Mouse (Mus musculus): ENCODE measurements around the gene Taf1b.

Gene Taf1b

DNA sequence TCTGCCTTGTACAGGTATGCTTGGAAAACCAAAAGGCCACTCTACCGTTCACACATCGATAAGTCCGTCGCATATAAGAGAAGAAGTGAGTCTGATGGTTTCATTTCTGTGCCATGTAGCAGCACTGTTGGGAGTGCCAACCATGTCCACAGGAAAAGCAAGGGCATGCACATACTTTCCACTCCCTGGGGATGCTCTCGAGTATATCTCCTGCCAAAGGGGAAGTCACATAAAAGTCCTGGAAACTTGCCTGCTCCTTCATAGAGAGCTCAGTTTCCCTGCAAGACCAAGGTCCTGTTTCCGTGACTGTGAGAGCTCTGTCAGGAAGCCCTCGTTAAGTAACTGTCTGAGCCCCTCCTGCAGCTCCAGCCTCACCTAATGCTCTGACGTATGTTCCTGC lies 57.8 kb downstream of the Taf1b start:
- DNase-seq = no peak

DNA sequence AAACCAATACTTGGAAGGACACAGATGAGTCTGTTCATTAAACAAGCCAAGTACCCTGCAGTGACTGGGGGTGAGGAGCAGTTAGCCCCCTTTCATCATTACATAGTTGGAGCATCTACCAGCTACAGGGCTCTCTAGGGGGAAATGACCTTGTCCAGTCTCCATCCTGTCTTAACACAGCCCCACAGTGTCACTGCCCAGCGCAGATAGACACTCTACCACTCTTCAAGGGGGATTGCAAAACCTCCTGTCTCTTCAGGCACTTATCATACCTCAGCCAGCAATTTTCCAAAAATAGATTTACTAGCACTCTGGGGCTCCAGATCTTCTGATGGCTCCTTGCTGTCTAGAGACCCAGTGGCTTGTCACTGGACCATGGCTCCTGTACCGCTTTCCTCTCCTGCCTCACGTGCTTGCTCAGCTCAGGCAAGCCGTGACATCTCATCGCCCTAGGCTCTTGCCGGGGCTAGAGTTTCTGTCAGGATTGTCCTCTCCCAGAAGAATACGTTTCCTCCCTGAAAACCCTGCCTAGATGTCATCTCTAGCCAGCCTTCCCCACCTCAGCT lies 65.3 kb downstream of the Taf1b start:
- no peak for DNase-seq

DNA sequence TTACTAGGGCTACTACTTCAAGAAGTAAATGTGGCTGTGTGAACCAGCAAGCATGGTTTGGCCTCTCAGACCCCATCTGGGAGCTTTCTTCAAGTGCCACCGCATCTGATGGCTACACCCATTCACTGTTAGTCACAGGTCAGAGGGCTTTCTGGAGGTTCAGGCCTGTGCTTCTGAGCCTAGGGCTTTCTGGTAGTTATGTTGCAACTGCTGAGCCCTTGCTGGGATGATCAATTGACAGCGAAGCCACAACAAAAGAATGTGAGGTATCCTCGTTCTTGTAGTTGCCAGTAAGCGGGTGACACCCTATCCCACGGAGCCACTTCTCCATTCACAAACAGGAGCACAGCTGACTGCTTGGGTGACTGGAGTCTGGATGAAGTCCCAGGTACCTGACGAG lies 67.2 kb downstream of the Taf1b start:
- DNase-seq = no peak

DNA sequence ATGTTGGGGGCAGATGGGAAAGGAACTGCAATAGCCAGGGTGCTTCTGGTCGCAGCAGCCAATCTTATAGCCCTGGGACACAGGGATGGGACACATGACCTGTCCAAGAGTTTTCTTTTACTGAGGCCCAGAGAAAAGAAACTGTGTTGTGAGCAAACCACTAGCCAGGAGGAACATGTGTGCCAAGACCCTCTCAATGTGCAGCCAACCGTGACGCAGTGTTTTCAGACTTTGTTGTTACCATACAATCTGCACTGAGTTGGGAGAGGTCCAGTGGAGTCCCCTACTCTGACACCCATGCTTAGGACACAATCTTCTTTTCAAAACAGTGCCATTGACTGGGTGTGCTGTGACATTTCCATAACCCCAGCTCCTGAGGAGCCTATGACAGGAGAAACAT lies 69.4 kb downstream of the Taf1b start:
- DNase-seq = no peak

DNA sequence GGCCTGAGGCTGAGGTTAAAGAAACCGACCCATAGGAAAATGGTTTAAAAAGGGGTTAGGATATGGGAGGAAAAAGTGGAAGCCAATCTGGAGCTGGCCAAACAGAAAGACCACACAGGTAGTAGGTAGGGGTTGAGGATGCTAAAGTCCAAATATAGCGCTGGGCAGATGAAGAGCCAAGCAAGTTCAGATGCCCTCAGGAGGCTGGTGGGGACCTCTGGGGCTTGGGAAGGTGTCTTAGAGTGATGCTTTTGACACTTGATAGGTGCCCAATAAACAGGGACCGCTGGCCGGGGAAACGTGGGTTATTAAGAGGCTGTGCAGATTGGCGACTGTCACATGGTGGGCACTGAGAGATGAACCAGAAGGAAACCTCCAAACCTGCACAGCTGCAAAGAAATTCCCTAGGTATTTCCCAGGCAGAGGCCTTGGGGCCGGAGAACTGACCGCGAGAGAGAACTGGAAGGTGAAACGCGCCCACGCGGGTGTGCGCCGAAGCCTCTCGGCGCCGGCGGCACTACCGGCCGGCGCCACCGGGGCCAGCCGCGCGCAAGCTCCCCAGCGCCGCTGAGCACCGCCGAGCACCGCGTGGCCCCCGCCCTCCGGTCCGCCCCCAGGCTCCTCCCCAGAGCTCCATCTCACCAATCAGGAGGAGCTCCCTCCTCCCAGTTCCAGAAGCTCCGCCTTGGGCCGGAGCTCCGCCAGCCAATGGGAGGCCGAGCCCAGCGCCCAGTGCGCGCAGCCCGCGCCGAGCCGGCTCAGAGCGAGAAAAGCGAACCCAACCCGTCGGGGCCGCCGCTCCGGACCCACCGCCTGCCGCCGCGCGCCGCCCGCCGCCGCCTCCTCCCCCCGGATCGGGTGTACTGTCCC lies 73.6 kb downstream of the Taf1b start, which contains the start of gene Grhl1:
Gene Grhl1, plus strand, starts transcription at position 761 of the 870 bp plus-strand sequence.
- DNase-seq = peak; percentile 94

DNA sequence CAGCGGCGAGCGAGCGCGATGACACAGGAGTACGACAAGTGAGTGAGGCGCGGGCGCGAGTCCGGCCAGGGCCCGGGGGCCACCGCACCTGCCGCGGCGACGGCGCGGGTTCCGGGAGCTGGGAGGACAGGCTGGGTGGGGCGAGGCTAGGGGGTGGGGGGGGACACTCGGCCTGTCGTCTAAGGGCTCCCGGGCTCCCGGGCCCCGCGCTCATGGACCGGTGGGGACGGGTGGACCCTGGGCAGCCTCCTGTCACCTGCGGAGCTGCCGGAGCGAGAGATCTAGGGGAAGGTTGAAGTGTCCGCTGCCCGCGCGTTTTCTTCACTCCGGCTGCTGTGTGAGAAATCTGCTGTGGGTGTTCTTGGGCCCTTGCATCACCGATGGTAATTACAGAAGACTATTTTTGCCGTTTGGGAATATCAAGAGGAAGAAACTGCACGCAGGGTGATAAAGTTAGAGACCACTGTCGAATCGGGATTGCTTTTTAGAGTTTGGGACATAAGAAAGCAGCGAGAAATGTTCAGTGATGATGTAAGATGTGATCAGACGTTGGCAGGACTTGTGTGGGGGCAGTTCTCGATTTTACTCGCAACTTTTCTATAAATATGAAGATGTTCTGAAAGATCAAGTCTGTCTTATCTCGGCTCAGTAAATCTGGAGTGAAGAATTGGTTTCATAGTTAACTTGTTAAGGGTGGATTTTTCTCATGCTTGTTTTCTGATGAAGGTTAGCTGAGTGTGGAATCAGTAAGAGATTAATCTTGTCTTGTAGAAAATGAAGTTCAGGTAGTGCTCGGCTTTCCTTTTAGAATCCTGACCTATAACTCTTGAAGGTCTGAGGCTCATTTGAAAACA lies 74.5 kb downstream of the Taf1b start:
- DNase-seq = peak; percentile 17

DNA sequence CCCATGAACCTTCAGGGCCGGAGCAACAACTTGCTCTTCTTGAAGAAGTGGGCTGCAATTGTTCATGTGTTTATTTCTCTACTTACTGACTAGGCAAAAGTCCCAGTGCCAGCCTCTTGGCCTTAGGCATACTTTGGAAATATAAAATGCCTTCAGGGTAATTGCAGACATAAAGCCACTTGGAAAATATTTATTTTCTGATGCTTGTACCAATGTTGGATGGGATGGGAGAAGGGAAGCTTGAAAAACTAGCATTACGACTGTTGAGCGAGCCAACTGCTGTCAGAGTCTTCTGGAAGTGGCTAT lies 75.1 kb downstream of the Taf1b start:
- DNase-seq = no peak

DNA sequence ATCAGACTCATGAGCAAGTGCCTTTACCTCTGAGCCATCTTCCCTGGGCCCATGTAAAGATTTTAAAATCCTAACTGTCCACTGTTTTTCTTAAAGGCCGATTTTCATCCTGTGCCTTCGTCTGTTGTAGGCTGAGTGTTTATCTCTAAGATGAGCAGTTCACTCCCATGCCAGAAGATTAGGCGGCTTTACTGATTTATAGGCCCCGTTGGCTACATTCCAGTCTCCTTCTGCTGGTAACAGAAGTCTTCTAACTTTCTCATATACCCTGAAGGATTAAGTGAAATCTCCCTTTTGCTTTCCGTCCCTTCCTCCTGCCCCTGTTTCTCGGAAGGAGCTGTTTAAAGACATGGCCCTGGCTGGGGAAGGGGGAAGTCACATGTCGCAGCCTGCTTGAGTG lies 76.7 kb downstream of the Taf1b start:
- no peak for DNase-seq

DNA sequence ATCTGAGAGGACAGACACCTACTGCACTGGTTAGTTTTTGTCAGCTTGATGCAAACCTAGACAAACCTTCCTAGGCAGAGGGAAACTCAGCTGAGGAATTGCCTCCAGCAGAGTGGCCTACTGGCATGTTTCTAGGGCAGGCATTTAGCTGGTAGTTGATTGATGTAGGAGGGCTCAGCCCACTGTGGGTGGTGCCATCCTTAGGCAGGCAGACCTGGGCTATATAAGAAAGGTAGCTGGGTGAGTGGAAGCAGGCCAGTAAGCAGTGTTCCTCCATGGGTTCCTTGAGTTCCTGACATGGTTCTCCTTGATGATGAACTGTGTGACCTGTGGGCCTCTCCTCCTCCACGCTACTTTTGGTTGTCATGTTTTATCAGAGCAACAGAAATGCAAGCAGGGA lies 82.3 kb downstream of the Taf1b start:
- DNase-seq = no peak

DNA sequence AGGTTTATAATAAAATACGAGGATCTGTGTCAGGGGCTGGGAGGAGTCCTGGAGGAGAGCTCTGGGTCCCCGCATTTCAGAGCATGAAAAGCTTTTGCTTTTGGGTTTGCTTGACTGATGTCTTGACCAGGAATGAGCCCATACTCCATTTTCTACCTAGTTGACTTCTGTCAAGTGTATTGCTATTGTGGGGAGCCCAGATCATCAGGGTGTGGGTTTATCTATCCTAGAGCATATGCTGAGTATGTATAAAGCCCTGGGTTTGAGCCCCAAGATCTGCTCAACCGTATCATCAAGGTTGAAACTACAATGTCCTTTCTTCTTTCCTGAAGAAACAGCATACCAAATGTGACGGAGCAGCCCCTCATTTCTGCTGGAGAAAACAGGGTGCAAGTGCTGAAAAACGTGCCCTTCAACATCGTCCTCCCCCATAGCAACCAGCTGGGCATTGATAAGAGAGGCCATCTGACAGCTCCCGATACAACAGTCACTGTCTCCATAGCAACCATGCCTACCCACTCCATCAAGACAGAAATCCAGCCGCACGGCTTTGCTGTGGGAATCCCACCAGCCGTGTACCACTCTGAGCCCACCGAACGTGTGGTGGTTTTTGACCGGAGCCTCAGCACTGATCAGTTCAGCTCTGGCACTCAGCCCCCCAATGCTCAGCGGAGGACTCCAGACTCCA lies 83.0 kb downstream of the Taf1b start:
- no peak for DNase-seq

DNA sequence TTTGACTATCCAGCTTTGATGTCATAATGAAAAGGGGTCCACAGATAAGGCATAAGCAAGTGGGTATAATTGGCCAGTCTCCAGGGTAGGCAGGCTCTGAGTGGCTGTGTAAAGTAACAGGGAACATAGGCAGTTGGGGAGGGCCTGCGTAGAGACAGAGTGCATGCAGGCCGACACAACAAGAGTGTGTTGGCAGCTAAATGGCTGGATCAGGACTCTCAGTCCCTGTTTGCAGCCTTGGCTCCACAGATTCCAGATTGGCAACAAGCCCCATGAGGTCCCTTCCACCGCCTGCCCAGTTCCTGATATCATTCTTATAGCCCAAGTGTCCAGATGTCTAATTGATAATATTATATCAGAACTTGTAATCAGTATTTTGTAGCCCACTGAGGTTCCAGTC lies 85.5 kb downstream of the Taf1b start:
- DNase-seq = no peak

DNA sequence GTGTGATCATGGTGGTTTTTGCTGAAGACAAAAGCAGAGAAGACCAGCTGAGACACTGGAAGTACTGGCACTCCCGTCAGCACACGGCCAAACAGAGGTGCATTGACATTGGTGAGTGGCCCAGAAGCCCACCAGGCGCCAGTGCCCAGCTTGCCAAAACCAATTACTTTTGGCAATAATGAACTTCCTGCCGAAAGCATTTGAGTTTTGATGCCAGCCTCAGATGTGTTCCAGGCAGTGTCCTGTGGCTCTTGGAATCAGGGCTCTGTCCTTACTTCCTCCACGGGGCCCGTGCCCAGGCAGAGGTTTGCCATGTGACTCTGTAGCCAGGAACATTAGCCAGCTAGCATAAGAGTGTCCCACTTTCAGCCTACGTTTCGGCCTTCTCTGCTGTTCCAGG lies 86.7 kb downstream of the Taf1b start:
- DNase-seq = no peak

DNA sequence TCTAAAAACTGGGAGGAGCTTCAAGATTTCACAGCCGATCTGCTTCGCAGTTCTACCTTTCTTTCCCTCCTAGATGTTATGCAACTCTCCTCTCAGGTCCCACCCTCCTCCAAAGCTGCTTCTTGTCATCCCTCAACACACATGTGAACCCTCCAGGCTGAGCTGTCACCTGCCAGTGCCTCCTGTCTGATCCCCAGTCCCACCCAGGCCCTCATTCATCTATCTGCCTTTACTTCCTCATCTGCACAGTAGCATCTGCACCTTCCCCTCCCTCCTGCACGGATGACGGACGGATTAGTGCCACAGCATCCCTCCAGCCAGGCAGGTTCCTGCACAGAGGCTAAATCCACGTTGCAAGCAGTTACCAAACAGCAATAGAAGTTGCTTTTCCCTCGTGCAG lies 88.0 kb downstream of the Taf1b start:
- no peak for DNase-seq

DNA sequence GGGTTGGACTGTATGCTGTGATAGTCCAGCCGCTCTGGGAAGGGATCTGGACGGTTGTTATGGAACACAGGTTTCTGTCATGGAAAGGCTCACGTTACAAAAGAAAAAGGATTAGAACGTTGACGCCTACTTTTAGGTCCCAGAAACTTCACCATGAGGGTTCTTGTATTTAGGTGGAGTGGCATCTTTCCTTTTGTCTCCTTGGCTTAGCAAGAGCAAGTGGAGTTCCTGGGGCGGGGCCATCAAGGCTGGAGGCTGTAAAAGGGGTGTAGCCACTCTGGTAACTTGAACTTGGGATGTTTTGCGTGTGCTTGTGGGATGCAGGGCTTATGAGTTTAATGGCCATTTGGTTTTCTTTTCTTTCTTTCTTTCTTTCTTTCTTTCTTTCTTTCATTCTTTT lies 92.2 kb downstream of the Taf1b start:
- DNase-seq = no peak

DNA sequence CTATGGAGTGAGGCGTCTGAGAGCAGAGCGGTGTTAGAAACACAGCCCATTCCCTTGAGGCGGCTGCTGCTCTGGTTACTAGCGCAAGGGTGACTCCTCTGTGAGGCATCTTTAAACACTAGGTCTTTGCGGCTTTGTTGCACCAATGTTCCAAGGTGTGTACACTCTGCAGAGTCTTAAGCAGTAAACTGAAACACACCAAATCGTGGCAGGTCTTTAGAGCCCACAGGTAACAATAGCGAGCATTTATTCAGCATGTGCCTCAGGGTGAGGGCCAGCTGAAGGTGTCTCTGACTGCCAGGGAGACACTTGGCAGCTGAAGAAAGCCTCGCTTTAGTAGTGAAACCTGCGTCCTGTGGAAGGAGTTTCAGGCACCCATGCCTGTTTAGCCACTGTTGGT lies 93.9 kb downstream of the Taf1b start:
- DNase-seq = no peak

DNA sequence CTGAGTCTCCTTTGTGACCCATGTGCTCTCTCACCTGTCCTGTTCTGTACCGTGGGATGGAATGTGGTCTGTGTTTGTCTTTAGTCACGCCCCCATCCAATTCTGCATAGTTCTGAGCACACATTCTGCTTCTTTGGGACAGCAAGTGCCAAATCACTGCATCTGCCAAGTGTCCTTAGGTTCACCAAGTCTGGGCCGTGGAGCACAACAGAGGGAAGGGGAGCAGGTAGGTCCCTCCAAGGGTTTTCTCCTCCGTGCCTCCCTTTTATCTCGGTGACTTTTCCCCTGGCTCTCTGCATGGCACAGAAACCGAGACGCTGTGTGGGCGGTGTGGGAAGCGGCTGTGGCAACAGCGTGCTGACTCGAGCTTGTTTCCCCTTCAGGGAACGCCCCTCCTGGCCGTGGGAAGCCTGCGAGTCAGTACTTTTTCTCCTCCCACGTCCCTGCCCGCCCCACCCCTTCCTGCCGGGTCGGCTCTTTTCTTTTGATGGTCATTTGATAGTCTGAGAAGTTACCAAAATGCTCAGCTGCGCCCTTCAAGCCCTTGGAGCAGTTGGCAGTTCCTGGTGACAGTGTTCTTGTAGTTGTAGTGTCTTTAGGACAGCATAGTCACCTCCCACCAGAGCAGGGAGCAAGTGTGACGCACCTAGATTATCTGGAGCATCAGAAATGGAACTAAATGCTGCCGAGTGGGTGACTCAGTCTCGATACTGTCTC lies 95.0 kb downstream of the Taf1b start:
- peak; percentile 57 for DNase-seq

DNA sequence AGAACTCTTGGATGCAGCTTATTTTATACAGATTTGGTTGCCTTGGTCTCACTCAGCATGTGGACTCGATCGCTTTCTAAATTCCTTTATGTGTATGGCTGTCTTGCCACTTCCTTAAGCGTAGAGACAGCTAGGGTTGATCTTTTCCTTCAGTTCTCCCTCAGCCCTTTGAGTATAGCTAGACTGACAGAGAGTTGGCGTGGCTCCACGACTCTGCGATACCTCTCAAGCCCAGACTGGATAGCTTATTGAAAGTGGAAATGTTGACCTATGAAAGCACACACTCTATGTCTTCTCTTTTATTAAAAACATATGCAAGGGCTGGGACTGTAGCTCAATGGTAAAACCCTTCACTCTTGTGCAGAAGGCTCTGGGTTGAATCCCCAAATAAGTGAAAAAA lies 99.2 kb downstream of the Taf1b start:
- no peak for DNase-seq

DNA sequence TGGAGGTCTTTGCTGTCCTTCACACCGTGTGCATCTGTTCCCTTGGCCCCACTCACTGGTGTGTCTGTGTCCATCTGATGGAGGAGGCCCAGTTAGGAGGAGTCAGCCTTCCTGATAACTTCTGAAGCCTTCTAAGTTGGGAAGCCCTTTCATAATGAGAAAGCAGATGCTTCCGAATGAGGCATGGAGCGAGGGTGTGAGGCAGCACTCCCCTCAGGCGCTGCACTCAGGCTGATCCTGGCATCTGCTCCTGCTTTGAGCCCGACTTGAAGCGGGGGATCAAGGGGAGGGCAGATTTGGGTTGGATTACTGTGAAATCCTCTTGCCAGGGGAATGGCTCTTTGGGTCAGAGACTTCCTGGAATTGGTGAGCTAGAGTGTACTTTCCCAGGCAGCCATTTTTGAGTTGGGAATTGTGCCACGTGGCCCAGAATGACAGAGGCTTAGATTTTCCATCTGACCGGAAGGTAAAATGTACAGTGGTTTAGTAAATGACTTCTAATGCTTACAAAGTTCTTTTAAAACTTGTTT lies 101.3 kb downstream of the Taf1b start:
- no peak for DNase-seq

DNA sequence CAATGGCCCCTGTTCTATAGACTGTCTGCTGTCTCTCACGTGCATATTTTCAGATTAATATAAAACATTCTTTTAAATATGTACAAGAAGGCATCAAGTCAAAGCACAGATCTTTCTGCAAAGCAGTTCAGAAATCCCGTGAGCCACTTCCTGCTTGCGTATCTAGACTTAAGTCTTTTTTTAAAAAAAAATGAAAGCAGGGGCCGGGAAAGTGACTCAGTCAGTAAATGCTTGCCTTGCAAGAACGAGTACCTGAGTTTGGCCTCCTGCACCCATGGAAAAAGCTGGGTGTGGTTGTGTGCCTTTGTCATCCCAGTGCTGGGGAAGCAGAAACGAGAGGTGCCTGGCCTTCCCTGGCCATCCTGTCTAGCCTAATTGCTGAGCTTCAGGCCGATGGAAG lies 101.9 kb downstream of the Taf1b start:
- no peak for DNase-seq

DNA sequence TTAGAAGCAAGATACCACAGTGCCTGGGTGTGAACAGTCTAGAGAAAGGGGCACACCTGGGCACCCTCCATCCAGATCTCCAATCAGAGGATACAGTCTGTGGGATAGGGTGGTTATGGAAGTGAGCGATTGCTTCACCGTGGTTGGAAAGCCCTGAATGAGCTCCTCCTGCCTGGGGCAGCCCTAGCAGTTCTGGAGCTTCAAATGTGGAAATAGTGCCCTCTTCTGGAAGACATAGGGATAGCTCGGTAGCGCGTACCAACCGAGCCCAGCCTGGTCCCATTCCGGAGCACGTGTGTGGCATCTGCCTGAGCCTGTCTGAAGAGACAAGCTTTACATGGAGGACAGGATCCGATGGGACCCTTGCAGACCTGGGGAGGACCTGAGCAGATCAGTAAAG lies 102.6 kb downstream of the Taf1b start:
- peak; percentile 64 for DNase-seq

DNA sequence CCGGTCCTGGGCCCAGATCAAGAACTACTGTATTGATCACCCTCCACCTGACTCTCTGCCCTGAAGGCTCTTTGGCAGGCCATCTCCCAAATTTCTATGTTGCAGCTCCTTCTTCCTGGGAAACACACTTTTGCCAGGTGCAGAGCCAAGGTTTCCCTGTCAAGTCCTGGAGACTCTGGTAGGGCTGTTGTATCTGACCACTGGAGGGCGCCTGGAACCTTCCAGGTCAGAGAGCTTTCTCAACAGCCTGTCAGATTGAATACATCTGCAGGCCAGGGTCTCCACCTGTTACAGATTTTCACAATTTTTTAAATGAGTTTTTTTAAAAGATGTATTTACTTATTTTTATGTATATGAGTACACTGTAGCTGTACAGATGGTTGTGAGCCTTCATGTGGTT lies 105.1 kb downstream of the Taf1b start:
- DNase-seq = peak; percentile 64

DNA sequence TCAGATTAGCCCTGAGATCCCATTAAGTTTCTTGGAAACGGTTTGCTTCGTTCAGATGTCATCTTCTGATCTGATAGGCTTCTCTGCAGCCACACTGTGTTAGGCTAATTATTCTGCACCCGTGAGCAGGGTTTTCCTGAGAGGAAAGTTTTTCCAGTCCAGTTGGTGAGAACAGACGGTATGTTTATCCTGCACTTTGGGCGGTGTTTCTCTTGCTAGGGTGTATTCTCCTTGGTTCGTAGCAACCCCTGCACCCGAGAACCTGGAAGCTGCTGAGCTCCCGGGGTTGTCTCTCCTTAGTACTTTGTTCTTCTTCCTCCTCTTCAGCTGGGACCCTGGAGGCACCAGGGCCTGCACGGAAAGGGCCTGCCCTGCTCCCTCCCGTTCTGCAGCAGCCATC lies 108.0 kb downstream of the Taf1b start:
- no peak for DNase-seq
